Mouse (Mus musculus) small intestine, adult 2 months (tissue): ENCODE measurements around the gene Wnk4.

ENCODE experiments used
- CTCF ChIP-seq: fragments of 200-500 bp; IDR thresholded peaks from 2 replicates; pipeline ENCODE4 v1.5.1; 2012; ENCODE audit warnings: low read depth, mild to moderate bottlenecking, control low read depth, inconsistent platforms, low read length, moderate library complexity, mixed read lengths; ENCODE audit not compliant: insufficient replicate concordance, insufficient read length; ENCODE audit errors: extremely low read depth
- POLR2A ChIP-seq: fragments of 200-500 bp; IDR thresholded peaks from 2 replicates; pipeline ENCODE4 v1.6.1; 2012; ENCODE audit warnings: low read depth, mild to moderate bottlenecking, control low read depth, inconsistent platforms, low read length, moderate library complexity

GRCm38 (mm10) chr11:101263989-101264280 lies 3.6 kb downstream of the Wnk4 start:
- TF ChIP-seq CTCF (no peak), POLR2A (no peak)
